Mouse (Mus musculus): ENCODE data around the gene Wasl. TPM values are rescaled to one million over a fixed set of nuclear protein-coding genes. Genes with fewer than 3 reads are reported as not detected.

Wasl gene
- total and polyA plus RNA-seq, 2 experiments from 2014 or later, result 19.0 to 49.0 TPM

- H3K4me2 ChIP-seq (ENCODE audit: low read depth, low read length), result no peak overlapping the region
- ATAC-seq (ENCODE audit: insufficient read depth, low read depth) (no peak), DNase-seq (ENCODE audit: low spot score) (no peak)
- no peaks in the 10 kb centered on the region for H3K27me3 ChIP-seq (ENCODE audit: control insufficient read depth, insufficient read depth, low read length)
- 75% methylated on average over 11 of the region's 11 CpGs for WGBS
- H3K9ac ChIP-seq (replicated peaks; ENCODE audit: low read depth, low read length), result no peak overlapping the region
- TF ChIP-seq CTCF (IDR thresholded peaks at IDR 0.05; ENCODE audit: low read depth), result no peak
- TF ChIP-seq EP300 (IDR thresholded peaks at IDR 0.05; ENCODE audit: low read depth), result no peak
- H3K9me3 ChIP-seq (replicated peaks; ENCODE audit: control insufficient read depth, low read length), result no peaks in the 10 kb centered on the region
- no peaks in the 10 kb centered on the region for H3K4me1 ChIP-seq (ENCODE audit: control insufficient read depth, insufficient read depth)
- H3K36me3 ChIP-seq (replicated peaks; ENCODE audit: control insufficient read depth, insufficient read depth, low read length), result no peaks in the 10 kb centered on the region
- H3K27ac ChIP-seq (ENCODE audit: low read depth), result no peak overlapping the region
- no peak overlapping the region for H3K4me3 ChIP-seq (ENCODE audit: low read depth, low read length)
Observed at GRCm38 (mm10) chr6:24694455-24695410, 29.9 kb upstream of the Wasl start.

- Histone ChIP-seq H3K36me3 (replicated peaks; ENCODE audit: control insufficient read depth, insufficient read depth, low read length) (no peaks in the 10 kb centered on the region), H3K27ac (ENCODE audit: low read depth) (no peak overlapping the region), H3K4me1 (ENCODE audit: control insufficient read depth, insufficient read depth) (no peaks in the 10 kb centered on the region), H3K9ac (replicated peaks; ENCODE audit: low read depth, low read length) (no peak overlapping the region), H3K4me2 (ENCODE audit: low read depth, low read length) (no peak overlapping the region), H3K4me3 (ENCODE audit: low read depth, low read length) (no peak overlapping the region), H3K9me3 (replicated peaks; ENCODE audit: control insufficient read depth, low read length) (no peaks in the 10 kb centered on the region), H3K27me3 (ENCODE audit: control insufficient read depth, insufficient read depth, low read length) (no peaks in the 10 kb centered on the region)
- 40% methylated on average over 1 of the region's 1 CpGs for WGBS
- ATAC-seq (ENCODE audit: insufficient read depth, low read depth) (no peak), DNase-seq (ENCODE audit: low spot score) (no peak)
- no peak for TF ChIP-seq CTCF (IDR thresholded peaks at IDR 0.05; ENCODE audit: low read depth)
- no peak for TF ChIP-seq EP300 (IDR thresholded peaks at IDR 0.05; ENCODE audit: low read depth)
Observed at GRCm38 (mm10) chr6:24687871-24688270, 23.1 kb upstream of the Wasl start.

- no peaks in the 10 kb centered on the region for H3K9me3 ChIP-seq (replicated peaks; ENCODE audit: control insufficient read depth, low read length)
- no peak for ATAC-seq (ENCODE audit: insufficient read depth, low read depth)
- H3K36me3 ChIP-seq (replicated peaks; ENCODE audit: control insufficient read depth, insufficient read depth, low read length), result no peaks in the 10 kb centered on the region
- no peak overlapping the region for H3K27ac ChIP-seq (ENCODE audit: low read depth)
- H3K4me3 ChIP-seq (ENCODE audit: low read depth, low read length), result no peak overlapping the region
- WGBS, result 89% methylated on average over 3 of the region's 3 CpGs
- H3K9ac ChIP-seq (replicated peaks; ENCODE audit: low read depth, low read length), result no peak overlapping the region
- no peak overlapping the region for H3K4me2 ChIP-seq (ENCODE audit: low read depth, low read length)
- no peaks in the 10 kb centered on the region for H3K4me1 ChIP-seq (ENCODE audit: control insufficient read depth, insufficient read depth)
- H3K27me3 ChIP-seq (ENCODE audit: control insufficient read depth, insufficient read depth, low read length), result no peaks in the 10 kb centered on the region
- no peak for DNase-seq (ENCODE audit: low spot score)
- no peak for TF ChIP-seq CTCF (IDR thresholded peaks at IDR 0.05; ENCODE audit: low read depth)
- no peak for TF ChIP-seq EP300 (IDR thresholded peaks at IDR 0.05; ENCODE audit: low read depth)
Observed at GRCm38 (mm10) chr6:24683113-24683512, 18.3 kb upstream of the Wasl start.

DNA sequence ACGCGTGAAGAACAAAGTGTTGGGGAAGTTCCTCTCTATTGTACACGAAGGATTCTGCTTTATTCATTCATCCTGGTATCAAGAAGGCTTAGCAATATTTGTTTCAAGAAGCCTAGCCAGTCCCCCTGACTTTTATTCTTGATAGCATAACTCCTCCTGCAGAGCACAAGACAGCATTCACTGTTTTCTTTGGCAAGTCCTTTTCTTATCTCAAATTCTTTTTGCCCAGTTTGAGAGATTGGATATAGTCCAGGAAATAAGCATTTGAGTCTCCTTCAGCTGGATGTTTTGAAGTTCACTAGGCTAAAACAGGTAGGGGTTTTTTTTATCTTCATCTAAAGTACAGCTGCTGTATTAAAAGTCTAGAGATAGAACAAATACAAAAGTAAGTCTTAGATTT, 3.0 kb upstream of the Wasl start:
- TF ChIP-seq EP300 (IDR thresholded peaks at IDR 0.05; ENCODE audit: low read depth), result no peak
- Histone ChIP-seq H3K4me1 (ENCODE audit: control insufficient read depth, insufficient read depth) (peaks cover 4% of the 10 kb centered on the region; the same call in 1 of the 2 replicates), H3K9ac (replicated peaks; ENCODE audit: low read depth, low read length) (no peak overlapping the region), H3K27ac (ENCODE audit: low read depth) (no peak overlapping the region), H3K4me3 (ENCODE audit: low read depth, low read length) (no peak overlapping the region), H3K36me3 (replicated peaks; ENCODE audit: control insufficient read depth, insufficient read depth, low read length) (no peaks in the 10 kb centered on the region), H3K27me3 (ENCODE audit: control insufficient read depth, insufficient read depth, low read length) (no peaks in the 10 kb centered on the region), H3K4me2 (ENCODE audit: low read depth, low read length) (no peak overlapping the region), H3K9me3 (replicated peaks; ENCODE audit: control insufficient read depth, low read length) (no peaks in the 10 kb centered on the region)
- no peak for ATAC-seq (ENCODE audit: insufficient read depth, low read depth)
- peak; percentile 21 for DNase-seq (ENCODE audit: low spot score)
- WGBS, result 46% methylated on average over 3 of the region's 3 CpGs

- TF ChIP-seq EP300 (IDR thresholded peaks at IDR 0.05; ENCODE audit: low read depth) (no peak), CTCF (IDR thresholded peaks at IDR 0.05; ENCODE audit: low read depth) (no peak)
- H3K27ac ChIP-seq (ENCODE audit: low read depth), result no peak overlapping the region
- H3K4me2 ChIP-seq (ENCODE audit: low read depth, low read length), result no peak overlapping the region
- H3K27me3 ChIP-seq (ENCODE audit: control insufficient read depth, insufficient read depth, low read length), result no peaks in the 10 kb centered on the region
- no peak overlapping the region for H3K4me3 ChIP-seq (ENCODE audit: low read depth, low read length)
- no peaks in the 10 kb centered on the region for H3K36me3 ChIP-seq (replicated peaks; ENCODE audit: control insufficient read depth, insufficient read depth, low read length)
- H3K9ac ChIP-seq (replicated peaks; ENCODE audit: low read depth, low read length), result no peak overlapping the region
- no peak for DNase-seq (ENCODE audit: low spot score)
- H3K9me3 ChIP-seq (replicated peaks; ENCODE audit: control insufficient read depth, low read length), result no peaks in the 10 kb centered on the region
- WGBS, result 78% methylated on average over 5 of the region's 5 CpGs
- peaks cover 15% of the 10 kb centered on the region for H3K4me1 ChIP-seq (ENCODE audit: control insufficient read depth, insufficient read depth)
- ATAC-seq (ENCODE audit: insufficient read depth, low read depth), result no peak
Observed at GRCm38 (mm10) chr6:24666248-24666647, 1.4 kb upstream of the Wasl start.
